Mouse (Mus musculus) embryo, embryonic 10 days (tissue): ENCODE data around the gene Rasl10b.

Experiments used
- DNase-seq: peaks from one replicate; pipeline ENCODE4 v3.0.0-alpha.2; 2015; ENCODE audit warnings: low spot score

Gene Rasl10b

DNA sequence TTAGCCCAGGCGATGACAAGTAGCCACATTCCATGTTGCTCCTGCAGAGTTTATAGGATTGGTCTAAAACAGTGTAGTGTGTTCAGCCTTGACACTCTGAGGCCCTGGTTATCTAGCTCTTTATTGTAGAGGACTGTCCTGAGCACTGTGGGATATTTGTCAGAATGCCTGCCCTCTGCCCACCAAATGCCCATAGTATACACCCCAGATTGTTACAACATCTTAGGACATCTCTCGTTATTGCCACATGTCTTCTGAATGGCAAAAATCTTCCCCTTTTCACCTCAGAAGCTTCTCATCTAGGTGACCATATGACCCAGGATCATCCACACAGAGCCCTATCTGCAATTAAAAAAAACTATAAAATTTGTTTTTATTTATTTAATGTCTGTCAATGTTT is 23.6 kb downstream of the Rasl10b start:
- DNase-seq, result no peak

DNA sequence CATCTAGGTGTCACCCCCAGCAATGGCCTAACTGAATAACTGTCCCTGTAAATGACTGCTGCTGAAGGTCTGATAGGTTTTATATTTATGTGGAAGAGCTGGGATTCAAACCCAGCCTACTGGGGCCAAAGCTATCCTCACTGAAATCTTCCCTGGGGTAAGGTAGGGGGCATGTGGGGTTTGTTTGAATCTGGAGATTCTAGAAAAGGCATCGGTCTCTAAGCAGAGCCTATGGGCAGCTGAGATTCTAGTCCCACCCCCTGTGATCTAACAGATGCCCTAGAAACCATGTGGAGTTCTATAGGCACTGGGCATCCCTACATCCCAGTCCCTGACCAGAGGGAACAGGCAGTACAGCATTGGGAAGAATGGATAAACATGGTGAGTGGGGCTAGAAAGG is 28.4 kb downstream of the Rasl10b start, which contains the start of gene 1700020L24Rik:
Gene 1700020L24Rik, plus strand, starts transcription at position 301 of the 400 bp plus-strand sequence.
- DNase-seq, result no peak

DNA sequence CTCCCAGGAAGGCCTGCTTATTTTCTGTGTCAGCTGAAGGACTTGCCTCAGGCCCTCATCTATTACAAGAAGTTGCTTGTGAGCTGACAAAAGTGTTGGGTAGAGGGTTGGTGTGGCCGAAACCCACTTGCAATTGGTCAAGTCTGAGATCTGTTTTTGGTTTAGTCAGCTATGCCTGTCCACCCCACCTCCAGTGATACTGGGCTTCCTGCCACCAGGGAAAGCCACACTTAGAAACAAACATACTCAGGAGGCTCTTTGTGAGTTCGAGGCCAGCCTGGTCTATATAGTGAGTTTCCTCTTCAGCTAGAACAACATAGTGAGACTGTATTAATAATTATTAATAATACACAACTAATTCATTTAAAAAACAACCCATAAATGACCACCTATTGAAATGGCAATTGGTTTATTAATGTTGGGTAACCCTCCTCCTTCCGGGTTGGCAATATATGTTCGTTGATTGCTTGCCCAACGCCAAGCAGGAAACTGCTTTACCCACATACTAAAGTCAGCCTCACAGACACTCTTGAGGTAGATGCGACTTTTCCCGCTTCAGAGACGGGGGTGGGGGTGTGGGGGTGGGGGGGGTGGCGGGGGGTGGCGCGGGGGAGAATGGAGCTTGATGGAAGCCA is 30.6 kb downstream of the Rasl10b start:
- DNase-seq, result no peak

DNA sequence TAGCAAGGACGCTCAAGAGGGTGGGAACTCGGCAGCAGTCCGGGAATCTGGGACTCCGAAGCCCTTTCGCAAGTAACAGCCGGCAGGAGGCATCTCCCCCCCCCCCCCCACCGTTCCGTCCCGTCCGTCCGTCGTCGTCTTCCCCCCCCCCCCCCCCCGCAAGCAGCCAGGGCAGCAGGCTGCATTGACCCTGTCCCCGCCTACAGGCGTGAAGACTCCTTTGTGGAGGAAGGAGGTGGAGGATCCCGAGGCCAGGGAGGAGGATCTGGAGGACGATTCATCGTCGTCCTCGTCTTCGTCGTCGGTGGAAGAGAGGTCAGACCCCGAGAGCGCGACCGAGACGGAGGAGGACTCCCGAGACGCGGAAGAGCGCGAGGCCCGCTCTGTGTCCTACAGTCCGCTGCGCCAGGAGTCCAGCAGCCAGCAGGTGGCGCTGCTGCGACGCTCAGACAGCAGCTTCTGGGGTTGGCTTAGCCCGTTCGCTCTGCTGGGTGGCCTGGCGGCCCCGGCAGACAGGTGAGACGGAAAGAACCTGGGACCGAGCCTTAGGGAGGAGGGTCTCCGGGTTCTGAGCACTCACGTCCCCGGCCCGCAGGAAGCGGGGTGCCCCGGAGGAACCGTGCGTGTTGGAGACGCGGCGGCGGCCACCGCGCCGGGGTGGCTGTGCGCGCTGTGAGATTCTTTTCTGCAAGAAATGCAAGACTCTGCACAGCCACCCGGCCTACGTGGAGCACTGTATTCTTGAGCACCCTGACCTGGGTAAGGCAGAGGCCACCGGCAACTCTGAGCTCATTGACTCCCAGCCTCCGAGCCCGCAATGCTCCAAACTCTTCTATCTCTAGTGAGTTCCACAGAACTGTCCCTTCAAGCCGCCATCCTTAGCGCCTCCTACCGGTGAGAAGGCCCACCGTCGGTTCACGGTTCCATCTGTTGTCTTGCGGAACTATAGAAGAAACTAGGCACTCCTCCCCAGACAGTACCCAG is 31.4 kb downstream of the Rasl10b start:
- peak; percentile 98 for DNase-seq

DNA sequence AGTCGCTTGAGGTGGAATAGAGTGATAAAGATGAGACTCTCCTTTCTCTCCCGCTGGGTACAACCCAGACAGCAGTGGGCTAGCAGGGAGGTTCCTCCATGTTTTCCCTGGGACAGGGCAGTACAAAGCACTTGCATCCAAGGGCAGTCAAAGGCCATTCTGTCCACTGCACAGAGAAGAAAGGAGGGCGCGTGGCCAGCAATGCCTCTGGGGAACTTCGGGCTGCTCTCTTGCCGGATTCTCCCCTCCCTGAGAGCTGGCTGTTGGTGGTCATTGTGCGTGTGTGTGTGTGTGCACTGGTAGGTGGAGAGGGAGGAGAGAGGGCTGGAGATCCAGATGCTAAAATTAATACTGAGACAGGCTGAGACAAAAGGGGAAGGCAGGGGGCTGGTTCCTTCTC is 32.3 kb downstream of the Rasl10b start:
- DNase-seq, result no peak

DNA sequence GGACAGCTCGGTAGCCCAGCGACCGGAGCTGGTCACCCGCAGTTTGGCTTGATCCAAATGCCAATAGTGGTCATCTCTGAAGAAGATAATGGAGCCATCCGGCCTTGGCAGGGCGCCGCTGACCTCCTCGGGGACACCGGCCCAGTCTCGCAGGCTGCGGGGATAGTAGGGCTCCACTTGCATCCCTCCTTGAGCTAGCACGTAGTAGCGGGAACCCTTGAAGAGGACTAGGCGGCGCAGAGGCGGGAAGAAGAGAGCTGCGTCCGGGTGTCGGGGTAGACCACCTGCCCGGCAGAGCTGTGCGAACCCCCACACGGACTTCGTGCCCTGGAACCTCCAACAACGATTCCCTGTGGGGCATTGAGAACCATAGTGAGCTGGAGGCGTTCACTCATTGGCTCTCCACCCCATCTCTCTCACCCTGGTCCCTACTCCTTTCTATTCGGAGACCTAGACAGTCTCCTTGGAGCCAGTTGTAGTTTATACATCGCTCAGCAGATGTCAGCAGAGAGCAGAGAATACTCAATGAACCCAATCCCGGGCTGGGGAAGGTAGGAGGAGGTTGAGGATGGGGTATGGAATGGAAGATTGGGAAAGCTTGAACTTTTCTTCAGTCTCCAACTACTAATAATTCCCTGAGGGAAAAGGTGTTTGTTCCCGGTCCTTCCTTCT is 33.8 kb downstream of the Rasl10b start:
- DNase-seq, result peak; percentile 90

DNA sequence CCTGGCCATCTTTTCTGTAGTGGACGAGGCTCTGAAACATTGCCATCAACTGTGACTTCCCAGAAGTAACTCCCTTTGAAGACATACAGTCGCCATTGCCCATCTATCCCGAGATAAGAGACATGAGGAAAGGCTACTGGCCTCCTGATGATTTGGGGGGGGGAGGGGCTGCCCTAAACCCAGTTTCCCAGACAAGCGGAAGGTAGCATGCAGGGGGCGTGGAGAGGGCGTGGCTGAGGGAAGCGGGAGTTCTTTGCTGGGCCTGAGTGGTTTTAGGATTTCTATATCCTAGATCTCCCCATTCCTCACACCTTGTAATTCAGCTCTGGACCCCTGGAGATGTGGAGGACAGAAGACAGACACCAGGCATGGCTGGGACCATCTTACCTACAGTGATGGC is 34.9 kb downstream of the Rasl10b start:
- no peak for DNase-seq

DNA sequence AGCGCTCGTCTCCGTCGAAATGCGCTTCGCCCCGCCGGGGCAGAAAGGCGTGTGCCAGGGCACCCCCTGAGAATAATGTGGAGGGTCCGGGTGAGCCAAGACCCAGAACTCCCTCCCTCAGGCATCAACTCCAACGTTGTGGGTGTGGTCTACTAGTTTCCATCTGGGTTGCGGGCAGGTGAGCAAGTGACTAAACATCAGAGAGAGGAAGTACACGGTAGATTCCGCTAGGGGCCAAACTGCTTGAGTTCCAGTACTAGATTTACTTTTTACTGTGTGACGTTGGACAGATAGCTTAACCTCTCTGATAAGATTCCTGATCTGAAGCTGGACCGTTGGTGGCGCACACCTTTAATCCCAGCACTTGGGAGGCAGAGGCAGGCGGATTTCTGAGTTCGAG is 36.1 kb downstream of the Rasl10b start:
- DNase-seq, result no peak

DNA sequence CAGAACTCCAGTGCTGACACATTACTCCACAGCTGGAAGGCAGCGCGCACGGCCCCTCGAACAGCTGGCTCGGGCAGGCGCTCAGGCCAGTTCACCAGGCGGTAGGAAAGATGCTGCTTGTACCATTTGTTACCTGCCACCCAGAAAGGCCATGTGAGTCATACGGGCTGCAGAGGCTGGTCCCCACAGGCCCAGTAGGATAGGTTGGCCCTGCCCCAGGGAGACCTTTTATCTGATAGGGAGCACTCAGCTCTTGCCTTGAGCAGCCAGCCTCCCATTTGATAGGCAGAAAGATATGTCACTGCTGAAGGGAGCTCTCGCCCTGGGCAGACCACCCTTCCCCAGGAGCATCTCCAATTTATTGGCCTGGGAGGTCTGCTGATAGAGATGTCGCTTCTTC is 38.7 kb downstream of the Rasl10b start:
- DNase-seq, result no peak

DNA sequence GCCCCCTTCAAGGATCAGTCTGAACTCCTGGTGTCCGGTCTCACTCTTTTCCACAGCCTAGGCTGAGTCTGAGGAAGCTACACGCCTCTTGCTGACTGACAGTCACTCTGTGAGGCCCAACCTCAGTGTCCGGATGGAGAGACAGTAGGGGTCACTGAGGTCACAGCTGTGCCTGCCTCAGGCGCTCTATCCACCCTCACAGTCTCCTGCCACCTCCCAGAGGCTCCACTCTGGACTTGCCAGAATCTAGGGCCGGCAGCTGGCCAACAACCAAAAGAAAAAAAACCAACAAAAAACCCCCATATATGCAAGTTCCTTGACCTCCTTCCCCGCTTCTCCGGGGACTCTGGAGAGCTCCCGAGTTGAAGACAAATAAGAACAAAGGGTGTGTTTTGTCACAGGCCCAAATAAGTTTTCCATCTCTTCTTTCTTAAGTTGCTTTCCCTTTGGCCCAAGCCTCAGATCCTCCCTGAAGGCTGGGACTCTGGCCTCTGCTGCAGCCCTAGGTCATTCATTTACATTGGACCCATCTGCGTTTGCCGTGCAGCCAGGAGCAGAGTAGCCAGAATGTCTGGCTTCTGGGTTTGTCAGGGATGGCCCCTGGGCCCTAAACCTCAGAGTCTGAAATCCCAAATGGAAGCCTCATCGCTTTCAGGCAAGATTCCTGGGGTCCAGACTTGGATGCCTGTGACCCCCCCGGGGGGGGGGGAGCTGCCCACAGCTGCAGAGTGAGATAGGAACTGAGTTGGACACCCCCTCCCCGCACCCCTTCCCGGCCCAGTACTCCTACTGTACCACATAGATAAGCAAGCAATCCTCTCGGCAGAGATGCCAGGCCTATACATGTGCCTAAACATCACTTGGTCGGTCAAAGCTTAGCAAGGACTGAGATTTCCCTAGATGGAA is 39.3 kb downstream of the Rasl10b start:
- peak; percentile 80 for DNase-seq

DNA sequence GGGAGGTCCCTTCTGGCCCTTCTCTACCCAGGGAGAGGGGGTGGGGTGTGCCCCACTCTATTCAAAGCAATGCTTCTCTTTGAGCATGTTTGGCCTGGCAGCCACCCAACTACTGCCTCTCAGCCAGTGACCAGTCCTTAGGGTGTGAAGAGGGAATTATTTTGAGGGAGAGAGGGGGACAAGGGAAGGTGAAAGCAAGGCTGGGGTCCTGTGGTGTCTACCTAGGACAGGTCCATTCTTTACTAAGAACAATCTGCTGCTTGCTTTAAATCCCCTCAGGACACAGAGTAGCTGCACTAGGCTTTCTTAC is 39.9 kb downstream of the Rasl10b start:
- DNase-seq, result no peak

DNA sequence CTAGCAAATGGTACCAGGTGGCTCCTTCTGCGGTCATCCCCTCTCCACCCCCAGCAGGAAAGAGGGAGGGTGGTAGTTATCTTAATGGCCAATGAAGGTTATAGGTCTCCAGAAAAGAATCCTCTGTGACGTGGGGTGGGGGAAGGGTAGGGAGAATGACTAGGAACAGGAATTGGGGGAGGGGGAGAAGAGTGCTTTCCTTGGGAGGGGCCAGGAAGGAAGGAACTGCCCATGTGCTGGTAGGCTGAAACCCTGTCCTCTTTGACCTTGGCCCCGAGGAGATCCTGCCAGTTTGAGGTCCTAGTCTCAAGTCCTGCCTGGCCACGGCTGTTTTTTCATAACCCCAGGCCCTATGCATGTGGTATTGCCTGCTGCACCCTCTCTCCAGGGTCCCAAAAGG is 40.4 kb downstream of the Rasl10b start:
- DNase-seq, result no peak

DNA sequence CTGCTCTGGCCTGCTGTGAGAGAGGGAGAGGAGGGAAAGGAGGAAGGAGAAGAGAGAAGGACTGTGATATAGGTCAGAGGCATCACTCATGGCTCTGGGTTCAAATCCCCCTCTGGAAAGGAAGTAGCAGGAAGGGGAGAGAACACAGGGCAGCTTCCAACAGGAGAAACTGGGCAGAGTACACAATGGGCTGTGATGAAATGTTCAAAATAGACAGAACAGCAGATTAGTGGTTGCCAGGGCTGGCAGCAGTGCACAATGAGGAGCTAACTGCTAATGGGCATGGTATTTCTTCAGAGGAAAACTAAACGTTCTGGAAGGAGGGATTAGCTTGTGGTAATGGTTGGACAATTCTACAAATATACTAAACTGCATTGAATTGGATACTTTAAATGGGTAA is 41.6 kb downstream of the Rasl10b start:
- no peak for DNase-seq

DNA sequence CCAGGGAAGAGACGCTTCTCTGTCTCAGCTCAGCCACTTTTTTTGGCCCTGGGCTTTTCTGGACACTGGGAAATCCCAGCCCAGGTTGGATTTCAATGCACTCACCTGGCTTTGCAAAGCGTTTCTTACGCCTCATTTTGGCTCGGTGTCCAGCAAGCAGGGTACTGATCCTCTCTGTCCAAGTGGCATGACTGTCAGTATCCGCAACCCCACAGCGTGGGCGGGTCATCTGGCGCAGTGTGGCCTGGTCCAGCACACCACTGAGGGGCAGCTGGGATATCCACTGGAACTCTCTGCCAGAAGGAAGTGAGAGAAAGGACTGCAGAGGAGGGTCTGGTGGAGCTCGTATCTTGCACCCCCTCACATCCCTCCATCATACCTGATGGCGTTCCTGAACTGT is 42.3 kb downstream of the Rasl10b start:
- no peak for DNase-seq

DNA sequence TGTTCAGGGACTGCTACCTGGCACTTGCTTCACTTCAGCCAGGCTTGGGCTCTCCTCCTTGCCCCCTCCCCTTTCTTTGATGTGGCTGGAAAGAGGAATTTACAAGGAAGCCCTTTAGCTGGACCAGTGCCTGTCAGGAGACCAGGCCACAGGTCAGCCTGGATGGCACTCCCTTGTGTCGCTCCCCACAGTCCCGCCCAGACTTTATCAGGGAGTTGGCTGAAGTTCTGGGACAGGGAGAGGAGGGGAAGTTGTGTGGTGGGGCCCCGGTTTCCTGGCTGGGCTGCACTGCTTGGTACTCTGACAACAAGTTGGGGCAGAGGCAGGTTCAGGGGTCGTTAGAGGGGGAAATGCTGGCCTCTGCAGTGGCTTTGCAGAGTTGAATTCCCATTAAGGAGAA is 45.6 kb downstream of the Rasl10b start:
- no peak for DNase-seq

DNA sequence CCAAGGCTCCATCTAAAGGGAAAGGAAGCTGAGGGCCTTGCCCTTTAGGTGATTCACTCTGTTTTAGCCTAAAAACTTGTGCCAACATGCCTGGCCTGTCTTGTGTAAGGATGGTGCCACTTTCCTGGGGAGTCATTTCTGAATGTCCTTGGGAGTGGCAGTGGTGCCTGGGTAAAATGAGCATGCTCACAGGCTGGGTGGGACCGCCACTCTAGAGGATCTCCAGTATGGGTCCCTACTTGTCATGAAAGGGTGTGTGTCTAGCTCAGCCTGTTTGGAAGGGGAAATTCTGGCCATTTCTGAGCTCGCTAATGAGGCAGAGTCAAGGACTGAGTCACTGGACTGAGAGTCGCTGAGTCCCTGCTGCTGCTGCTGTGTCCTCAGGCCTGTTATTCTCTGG is 46.7 kb downstream of the Rasl10b start:
- no peak for DNase-seq

DNA sequence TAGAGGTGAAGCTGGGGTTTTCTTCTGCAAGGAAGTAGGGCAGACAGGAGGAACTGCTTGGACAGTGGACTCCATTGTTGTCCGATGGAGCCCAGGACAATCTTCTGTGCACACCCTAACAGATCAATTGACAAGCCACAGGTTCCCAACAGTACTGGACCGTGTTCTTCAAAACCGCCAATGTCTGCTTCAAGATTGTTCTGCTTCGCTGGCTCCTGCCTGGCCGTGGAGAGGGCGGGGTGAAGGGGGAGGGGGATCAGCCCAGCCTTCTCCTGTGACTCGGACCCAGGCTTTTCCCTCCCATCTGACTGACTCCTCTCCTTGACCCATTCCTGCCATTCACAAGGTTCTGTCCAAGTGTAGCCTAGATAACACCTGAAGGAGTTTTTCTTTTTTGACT is 48.3 kb downstream of the Rasl10b start:
- DNase-seq, result no peak

DNA sequence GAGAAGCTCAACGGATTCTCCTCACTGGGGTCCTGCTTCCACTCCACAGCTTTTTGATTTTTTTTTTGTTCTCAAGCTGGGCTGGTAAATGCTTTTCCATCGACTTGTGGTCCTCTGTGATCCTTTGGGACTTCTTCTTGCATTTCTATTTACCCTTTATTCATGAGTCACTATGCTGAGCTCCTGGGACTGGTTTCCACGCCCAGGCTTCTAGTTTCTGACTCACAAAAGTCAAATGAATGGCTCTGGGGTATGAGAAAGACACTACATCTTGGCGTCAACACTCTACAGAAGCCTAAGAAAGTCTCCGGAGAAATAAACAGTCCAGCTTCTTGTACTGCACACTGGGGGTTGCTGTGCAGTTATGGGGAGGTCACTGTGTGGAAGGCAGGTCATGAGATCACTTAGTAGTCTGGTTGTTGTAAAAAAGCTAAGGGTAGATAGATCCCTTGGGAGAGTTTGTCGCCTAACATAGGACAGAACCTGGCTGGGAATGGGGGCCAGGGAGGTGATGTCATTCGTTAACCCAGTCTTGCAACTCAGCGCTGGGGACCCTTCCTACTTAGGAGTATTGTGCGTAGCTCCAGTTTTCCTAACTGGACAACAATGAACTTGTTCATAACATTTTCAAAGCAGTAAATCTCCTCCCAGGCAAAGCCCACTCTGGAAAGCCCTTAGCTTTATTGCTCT is 49.1 kb downstream of the Rasl10b start:
- DNase-seq, result no peak

DNA sequence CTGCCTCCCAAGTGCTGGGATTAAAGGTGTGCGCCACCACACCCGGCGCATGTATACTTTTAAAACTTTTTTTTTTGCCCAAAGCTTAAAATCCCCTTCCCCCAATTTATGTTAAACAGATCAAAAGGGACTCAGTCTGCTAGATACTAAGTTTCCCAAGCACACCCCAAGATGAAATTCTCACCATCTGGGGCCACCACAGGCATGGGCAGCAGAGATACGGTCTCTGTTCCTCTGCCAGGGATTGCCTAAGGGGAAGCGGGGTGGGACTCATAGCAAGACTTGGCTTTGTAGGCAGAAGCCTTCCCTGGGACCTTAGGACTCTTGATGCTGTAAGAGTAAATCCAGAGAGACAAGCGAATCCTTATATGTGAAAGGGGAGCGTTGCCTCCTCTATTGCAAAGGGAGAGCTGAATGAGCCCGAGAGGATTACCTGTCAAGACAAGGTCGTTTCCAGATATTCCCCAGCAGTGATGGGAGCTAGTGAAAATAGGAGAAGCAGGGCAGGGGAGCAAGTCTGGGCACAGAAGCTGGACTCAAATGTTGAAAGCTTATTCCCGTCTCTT is 52.6 kb downstream of the Rasl10b start:
- no peak for DNase-seq

DNA sequence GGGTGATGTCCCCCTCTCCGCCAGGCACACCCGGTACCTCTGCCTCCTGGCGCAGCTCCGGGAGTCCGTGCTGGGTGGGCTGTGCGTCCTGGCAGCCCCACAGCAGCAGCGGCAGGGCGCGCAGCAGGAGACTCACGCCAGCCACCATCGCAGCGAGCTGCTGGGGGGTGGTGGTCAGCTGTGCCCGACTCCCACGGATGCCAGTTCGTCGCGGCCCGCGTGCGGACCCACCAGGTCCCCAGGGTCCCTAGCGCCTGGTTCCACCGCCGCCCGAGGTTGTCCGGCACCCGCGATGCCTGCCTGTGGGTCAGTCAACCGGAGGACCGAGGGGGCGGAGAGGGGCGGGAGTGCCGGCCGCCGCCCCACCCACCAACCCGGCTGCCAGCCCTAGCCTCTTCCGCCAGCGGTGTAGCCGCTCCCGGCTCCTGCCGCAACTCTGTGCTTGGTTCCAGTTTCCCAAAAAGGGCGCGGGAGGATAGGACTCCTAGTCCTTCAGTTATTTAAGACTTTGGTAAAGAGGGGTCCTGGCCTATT is 53.8 kb downstream of the Rasl10b start, which contains the start of gene Mmp28:
Gene Mmp28, minus strand, starts transcription at position 361 of the 534 bp plus-strand sequence.
- DNase-seq, result no peak

DNA sequence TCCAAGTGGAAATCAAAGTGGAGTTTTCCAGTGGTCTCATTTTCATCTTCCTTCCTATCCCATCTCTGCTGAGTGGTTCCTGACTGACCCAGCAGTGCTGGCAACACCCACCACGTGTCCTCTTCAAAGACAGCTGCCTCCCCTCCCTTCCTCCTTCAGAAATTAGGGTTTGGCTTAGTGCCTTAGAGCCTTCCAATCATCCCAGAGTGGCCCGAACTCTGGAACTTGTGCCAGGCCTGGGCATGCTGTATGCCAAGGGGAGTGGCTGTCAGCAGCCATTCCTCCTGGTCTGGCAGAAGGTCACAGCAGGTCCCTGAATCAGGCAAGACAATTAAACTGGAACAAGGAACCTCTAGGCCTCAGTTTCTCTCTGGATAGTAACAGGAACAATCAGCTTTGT is 57.0 kb downstream of the Rasl10b start:
- no peak for DNase-seq
